Mouse (Mus musculus) frontal cortex, adult 2 months (tissue): Measurements from ENCODE around the gene Foxp1. TPM values are rescaled to one million over a fixed set of nuclear protein-coding genes. Genes with fewer than 3 reads are reported as not detected.
A peak's percentile ranks its signal among the peaks of the same experiment; 100 is the strongest.

Experiments used
- DNase-seq, 2 experiments: peaks; one replicate each; pipeline ENCODE4 v3.0.0; 2022; ENCODE audit warnings: low spot score in 1 of 2; ENCODE audit errors: extremely low spot score in 1 of 2
- polyA plus RNA-seq: library from polyadenylated mRNA; depleted of rRNA; stranded (reverse); fragments of >200 nt; gene quantifications from 2 replicates; pipeline ENCODE4 v1.2.3, GENCODE M21; 2012

Gene Foxp1
- polyA plus RNA-seq, 1 experiment: 49.5 TPM

GRCm38 (mm10) chr6:99337575-99337974, 184.9 kb downstream of the Foxp1 start:
- no peak for DNase-seq

DNA sequence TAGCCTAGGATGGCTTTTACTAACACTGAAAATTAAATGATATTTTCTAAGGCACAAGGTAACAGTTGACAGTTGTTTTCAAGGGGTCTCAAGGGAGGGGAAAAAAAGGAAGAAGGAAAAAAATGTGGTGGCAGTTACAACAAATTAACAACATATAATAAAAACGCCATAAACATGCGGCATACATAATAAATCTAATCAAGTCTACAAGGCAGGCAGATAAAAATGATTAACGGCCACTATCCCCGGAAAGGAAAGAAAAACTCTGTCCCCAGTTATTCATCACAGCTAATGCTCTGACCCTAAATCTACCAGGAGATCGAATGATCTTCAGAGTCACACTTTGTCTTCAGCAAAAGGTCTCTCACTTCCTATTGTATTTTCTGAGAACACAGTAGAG, 186.3 kb downstream of the Foxp1 start:
- no peak for DNase-seq

DNA sequence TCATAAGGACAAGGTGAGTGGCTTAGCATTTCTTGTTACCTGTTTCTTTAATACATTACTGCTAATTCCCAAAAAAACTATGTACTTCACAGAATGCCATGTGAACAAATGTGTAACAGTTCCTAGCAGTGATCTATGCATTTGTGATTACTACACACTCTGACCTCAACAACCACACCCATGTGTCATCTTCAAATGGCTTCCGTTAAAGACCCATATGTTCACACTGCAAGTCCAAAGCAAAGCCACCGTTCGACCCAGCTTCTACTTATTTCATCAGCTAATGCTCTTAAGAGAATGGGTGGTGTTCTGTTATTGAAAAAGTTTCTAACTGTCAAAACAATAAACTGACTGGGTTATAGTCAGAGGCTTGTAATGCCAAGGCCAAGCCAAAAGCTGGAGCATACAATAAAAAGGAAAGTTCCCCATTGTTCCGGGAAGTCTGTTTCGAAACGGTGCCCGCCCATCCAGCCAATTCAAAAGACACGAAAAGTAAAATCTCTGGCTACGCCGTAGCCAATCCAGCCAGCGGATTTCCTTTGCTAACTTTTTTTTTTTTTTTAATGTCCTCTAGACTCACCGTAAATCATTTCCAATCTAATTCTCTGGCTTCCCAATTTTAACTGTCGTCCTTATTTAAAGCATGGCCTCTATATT, 187.2 kb downstream of the Foxp1 start:
- no peak for DNase-seq

DNA sequence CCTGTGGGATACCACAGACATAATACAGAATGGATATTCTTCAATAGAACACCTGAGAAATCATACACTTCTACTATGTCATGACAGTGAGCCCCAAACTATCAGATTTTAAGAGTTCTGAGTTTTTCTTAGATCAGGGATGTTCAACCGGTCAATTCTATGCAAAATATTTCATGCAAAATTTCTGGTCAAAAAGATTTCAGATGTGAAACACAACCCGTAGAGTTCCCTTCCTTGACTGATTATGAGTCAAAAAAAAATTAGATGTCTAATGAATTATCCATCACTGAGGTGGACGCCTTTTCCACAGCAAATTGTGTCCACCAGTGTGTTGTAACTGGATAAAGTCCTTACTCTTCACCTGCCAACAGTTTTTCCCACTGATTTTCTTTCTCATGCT, 188.3 kb downstream of the Foxp1 start:
- no peak for DNase-seq

GRCm38 (mm10) chr6:99333127-99333526, 189.4 kb downstream of the Foxp1 start:
- DNase-seq: no peak

GRCm38 (mm10) chr6:99330169-99330568, 192.4 kb downstream of the Foxp1 start:
- no peak for DNase-seq

DNA sequence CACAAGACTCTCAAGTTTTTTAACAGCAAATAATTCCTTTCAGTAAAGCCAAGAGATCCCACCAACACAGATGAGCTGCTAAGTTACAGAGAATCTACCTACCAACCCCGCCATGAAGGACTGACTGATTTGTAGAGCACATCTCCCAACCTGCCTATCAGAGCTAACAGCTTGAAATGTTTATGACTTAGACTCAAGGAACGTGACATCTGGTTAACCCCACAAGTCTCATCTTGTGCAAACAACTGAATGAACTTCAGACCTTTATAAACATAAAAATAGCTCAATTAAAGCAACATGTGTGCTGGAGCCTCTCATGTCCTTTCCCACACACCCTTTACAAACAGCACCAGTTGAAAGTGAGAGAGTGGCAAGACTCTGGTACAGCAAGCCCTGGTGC, 193.9 kb downstream of the Foxp1 start:
- no peak for DNase-seq

- no peak for DNase-seq
These were observed 194.4 kb downstream of the Foxp1 start for GRCm38 (mm10) chr6:99328146-99328545.

GRCm38 (mm10) chr6:99327721-99328120, 194.8 kb downstream of the Foxp1 start:
- peak in 1 of 2 experiments; percentile 8 for DNase-seq

- DNase-seq: no peak
These were observed 196.6 kb downstream of the Foxp1 start for GRCm38 (mm10) chr6:99325881-99326280.

DNA sequence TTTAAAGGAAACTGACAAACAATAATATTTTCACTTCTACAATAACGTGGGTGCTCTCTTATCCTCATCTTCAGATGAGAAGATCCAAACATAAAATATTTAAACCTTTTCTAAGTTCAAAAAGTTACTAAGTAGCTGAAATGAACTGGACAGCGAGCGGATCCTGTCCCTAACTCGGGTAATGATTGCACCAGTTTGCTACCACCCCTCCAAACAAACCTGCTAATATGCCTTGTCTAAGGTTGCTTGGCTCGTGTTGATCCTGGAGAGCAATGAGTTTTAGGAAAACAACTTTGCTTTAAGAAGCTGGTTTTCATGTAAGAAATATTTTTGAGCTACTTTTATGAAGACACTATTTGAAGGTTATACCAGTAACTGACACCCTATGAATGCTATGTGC, 197.1 kb downstream of the Foxp1 start:
- no peak for DNase-seq

DNA sequence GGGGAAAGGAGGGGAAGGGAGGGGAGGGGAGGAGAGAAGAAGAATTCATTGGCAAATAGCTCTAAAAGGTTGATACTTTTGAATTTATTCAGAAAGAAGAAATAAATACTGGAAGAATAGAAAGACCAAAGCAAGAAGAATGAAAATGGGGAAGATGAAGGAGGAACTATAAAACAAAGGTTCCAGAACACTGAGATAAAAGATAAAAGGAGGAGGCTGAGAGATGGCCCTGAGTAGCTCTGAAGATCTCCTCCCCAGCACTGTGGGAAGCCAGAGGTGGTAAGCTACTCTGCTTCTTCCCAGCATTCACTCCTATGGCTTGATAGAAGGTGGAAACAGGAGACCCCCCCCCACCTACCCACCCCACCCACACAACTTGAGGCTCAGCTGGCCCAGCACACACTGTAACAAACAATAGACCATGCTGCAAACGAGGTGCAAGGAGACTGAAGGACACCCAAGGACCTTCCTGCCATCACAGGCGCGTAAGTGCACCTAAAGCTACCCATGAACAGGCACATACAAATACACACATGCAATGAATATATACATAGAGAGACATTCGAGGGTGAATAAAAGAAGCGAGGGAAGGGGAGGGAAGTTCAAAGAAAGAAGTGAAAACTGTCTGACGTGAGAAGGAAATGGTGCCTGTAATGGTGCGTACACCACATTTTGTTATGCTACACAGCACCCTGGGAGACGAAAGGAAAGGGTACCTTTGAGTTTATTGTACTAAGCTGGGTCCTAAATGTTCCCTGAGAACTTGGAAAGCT, 200.2 kb downstream of the Foxp1 start:
- DNase-seq: no peak

DNA sequence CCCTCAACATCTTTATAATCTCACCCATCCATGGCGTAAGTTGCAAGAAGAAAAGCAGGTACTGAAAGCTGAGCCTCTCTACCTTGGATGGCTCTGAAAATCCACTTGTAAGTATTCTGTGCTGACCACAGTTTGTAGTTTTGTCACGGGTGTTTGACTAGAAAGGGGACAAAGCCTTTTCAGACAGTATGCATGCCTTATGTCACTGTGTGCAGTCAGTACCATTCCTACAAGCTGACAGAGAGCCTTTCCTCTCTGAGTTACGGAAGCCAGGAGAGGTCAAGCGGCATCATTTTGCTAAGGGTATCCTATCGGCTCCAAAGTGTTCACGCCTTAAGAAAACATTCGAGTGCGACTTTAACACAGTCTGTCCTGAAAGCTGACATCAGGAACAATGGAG, 202.1 kb downstream of the Foxp1 start:
- DNase-seq: no peak

GRCm38 (mm10) chr6:99319415-99320405, 202.8 kb downstream of the Foxp1 start:
- DNase-seq: no peak

GRCm38 (mm10) chr6:99314746-99315145, 207.8 kb downstream of the Foxp1 start:
- DNase-seq: no peak

DNA sequence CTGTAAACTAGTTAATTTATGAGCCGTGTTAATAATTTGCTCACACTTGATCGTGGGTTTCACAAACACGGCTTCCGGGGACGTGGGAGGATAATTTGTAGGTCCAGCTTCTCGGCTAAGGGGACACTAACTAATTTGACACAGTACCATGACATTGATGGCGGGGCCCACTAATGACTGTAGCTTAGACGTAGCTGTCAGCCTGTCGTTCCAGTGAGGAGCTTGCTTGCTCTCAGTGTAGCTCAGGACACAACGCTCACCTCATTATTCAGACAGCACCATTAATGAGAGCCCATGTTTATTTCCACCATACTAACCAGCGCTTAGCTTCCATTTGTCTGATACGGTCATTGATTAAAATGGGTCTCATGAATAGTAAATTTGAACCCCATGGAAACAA, 212.0 kb downstream of the Foxp1 start:
- DNase-seq: no peak

GRCm38 (mm10) chr6:99310171-99310500, 212.4 kb downstream of the Foxp1 start:
- no peak for DNase-seq

- no peak for DNase-seq
These were observed 212.9 kb downstream of the Foxp1 start for GRCm38 (mm10) chr6:99309466-99310170.

GRCm38 (mm10) chr6:99305751-99306150, 216.8 kb downstream of the Foxp1 start:
- no peak for DNase-seq

DNA sequence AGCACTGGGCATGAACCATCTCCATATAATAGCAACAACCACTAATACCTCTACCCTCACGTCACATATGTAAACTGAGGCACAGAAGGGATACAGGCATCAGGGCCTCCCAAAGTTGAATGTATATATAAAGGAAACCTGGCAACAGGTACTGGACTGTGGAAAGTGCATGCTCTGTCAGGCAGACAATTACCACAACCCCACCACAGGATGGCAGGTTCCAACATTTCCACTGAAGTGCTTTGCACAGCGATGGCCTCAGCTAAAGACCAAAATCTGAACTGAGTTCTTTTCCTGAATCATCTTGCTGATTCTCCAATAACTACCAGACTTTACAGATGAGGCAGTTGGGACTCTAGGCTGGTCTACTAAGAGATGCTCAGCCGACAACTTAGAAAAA, 217.3 kb downstream of the Foxp1 start:
- no peak for DNase-seq
